In the genomic region with DNA sequence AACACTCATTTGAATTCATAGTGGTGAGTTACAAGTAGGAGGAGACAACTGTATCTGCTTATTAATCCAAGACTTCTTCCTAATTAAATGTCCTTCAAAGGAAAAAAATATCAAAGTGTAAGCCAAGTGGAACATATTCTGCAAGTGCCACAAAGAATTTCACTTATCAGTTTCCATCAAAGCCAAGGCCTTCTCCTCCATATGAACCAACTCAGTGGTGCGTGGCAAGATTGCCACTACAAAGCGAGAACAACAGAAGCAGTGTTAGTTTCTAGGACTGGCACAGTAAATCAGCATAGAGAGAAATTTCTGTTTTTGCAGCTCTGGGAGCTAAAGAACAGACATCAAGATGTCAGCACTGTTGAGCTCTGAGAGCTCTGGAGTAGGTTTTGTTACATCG, we compare ENCODE assay signal across 25 mouse cellular contexts. TPM values are rescaled to one million over a fixed set of nuclear protein-coding genes. Genes with fewer than 3 reads are reported as not detected.
DNase-seq lines count a peak whose midpoint lies in the region; ATAC-seq and TF ChIP-seq lines count a peak whose summit lies in the region.
"Had no signal": no experiment of that assay in that cellular context is flagged by ENCODE, and none has a peak within 500 bp of the region (broad histone marks: within the 10 kb centered on the region; RNA-seq: fewer than 3 reads in every experiment).

No protein-coding gene starts in this region.

- H3K27me3 ChIP-seq in forebrain, embryonic 14.5 days (replicated peaks; ENCODE audit: control insufficient read depth, insufficient read depth, low read length): no peaks in the 10 kb centered on the region
- no peaks in the 10 kb centered on the region for H3K27me3 ChIP-seq in forebrain, postnatal 0 days (ENCODE audit: insufficient read depth, low read length)
- no peaks in the 10 kb centered on the region for H3K27me3 ChIP-seq in kidney, postnatal 0 days (ENCODE audit: insufficient read depth, low read length)
- no peaks in the 10 kb centered on the region for H3K27me3 ChIP-seq in kidney, embryonic 16.5 days (ENCODE audit: insufficient read depth, low read length)
- H3K27me3 ChIP-seq: embryonic facial prominence, embryonic 13.5 days; forebrain, embryonic 12.5 days; hindbrain, embryonic 15.5 days; intestine, embryonic 15.5 days; Patski had no signal

- peak; percentile 17 for DNase-seq in forebrain, embryonic 14.5 days (ENCODE audit: low spot score)
- DNase-seq in forebrain, postnatal 0 days: no peak
- peak; percentile 35 for DNase-seq in kidney, postnatal 0 days (ENCODE audit: low spot score)
- peak; percentile 63 for DNase-seq in retina, postnatal 1 day
- DNase-seq in retina, embryonic 14.5 days (ENCODE audit: low spot score): no peak
- DNase-seq: adrenal gland, postnatal 10 days; adrenal gland, postnatal 36 days; cerebellum, adult 11 months; cerebellum, adult 2 months; cerebellum, adult 9-11 months; cerebellum, postnatal 25 days; embryo, embryonic 11 days; gastrocnemius, adult 2 months; gastrocnemius, postnatal 14 days; heart, adult 11 months had no signal

- H3K36me3 ChIP-seq in forebrain, embryonic 14.5 days (ENCODE audit: control insufficient read depth, insufficient read depth, low read length): no peaks in the 10 kb centered on the region
- no peaks in the 10 kb centered on the region for H3K36me3 ChIP-seq in forebrain, postnatal 0 days (ENCODE audit: insufficient read depth)
- 0 out of 2 replicates have a peak, but pooled peaks cover 3% of the 10 kb centered on the region for H3K36me3 ChIP-seq in kidney, postnatal 0 days (ENCODE audit: insufficient read depth, low read length)
- H3K36me3 ChIP-seq in kidney, embryonic 16.5 days (ENCODE audit: insufficient read depth, low read length): peaks cover 6% of the 10 kb centered on the region; the same call in 1 of the 2 replicates
- H3K36me3 ChIP-seq: hindbrain, embryonic 15.5 days; intestine, embryonic 15.5 days had no signal

- no peak overlapping the region for H3K9ac ChIP-seq in forebrain, embryonic 14.5 days (ENCODE audit: low read length)
- H3K9ac ChIP-seq in forebrain, postnatal 0 days: no peak overlapping the region
- H3K9ac ChIP-seq in kidney, postnatal 0 days (ENCODE audit: low read depth, low read length): no peak overlapping the region
- H3K9ac ChIP-seq in kidney, embryonic 16.5 days (replicated peaks; ENCODE audit: low read length): no peak overlapping the region
- H3K9ac ChIP-seq: embryonic facial prominence, embryonic 13.5 days; forebrain, embryonic 12.5 days; hindbrain, embryonic 15.5 days; intestine, embryonic 15.5 days had no signal

- H3K4me3 ChIP-seq in forebrain, embryonic 14.5 days (ENCODE audit: low read depth, low read length): no peak overlapping the region
- no peak overlapping the region for H3K4me3 ChIP-seq in forebrain, postnatal 0 days (ENCODE audit: low read depth, low read length)
- H3K4me3 ChIP-seq in kidney, postnatal 0 days (replicated peaks; ENCODE audit: low read depth, low read length): no peak overlapping the region
- H3K4me3 ChIP-seq in kidney, embryonic 16.5 days (ENCODE audit: low read length): no peak overlapping the region
- H3K4me3 ChIP-seq: embryonic facial prominence, embryonic 10.5 days; embryonic facial prominence, embryonic 13.5 days; erythroblast, embryonic 14.5 days; forebrain, embryonic 12.5 days; gastrocnemius, adult 2 months; hindbrain, embryonic 15.5 days; intestine, embryonic 15.5 days had no signal

- H3K4me2 ChIP-seq in forebrain, embryonic 14.5 days (ENCODE audit: low read length): no peak overlapping the region
- no peak overlapping the region for H3K4me2 ChIP-seq in forebrain, postnatal 0 days (ENCODE audit: low read depth)
- no peak overlapping the region for H3K4me2 ChIP-seq in kidney, postnatal 0 days (ENCODE audit: low read length)
- H3K4me2 ChIP-seq in kidney, embryonic 16.5 days (replicated peaks; ENCODE audit: low read depth, low read length): no peak overlapping the region
- H3K4me2 ChIP-seq: embryonic facial prominence, embryonic 13.5 days; forebrain, embryonic 12.5 days; heart, embryonic 11.5 days; hindbrain, embryonic 15.5 days; intestine, embryonic 15.5 days had no signal

- WGBS in forebrain, embryonic 14.5 days: 71% methylated on average over 3 of the region's 3 CpGs
- 48% methylated on average over 3 of the region's 3 CpGs for WGBS in forebrain, postnatal 0 days
- 62% methylated on average over 3 of the region's 3 CpGs for WGBS in kidney, postnatal 0 days
- 61% methylated on average over 3 of the region's 3 CpGs for WGBS in kidney, embryonic 16.5 days

- H3K4me1 ChIP-seq in forebrain, embryonic 14.5 days (ENCODE audit: control insufficient read depth, insufficient read depth, low read length): no peaks in the 10 kb centered on the region
- H3K4me1 ChIP-seq in forebrain, postnatal 0 days (ENCODE audit: insufficient read depth): peaks cover 5% of the 10 kb centered on the region; the same call in 1 of the 2 replicates
- no peaks in the 10 kb centered on the region for H3K4me1 ChIP-seq in kidney, postnatal 0 days (replicated peaks; ENCODE audit: insufficient read depth, low read length)
- H3K4me1 ChIP-seq in kidney, embryonic 16.5 days (ENCODE audit: insufficient read depth, low read length): no peaks in the 10 kb centered on the region
- H3K4me1 ChIP-seq: embryonic facial prominence, embryonic 10.5 days; embryonic facial prominence, embryonic 13.5 days; forebrain, embryonic 12.5 days; intestine, embryonic 15.5 days had no signal

- no peak for TF ChIP-seq CTCF in forebrain, postnatal 0 days (IDR thresholded peaks at IDR 0.05; ENCODE audit: low read depth)
- no peak for TF ChIP-seq CTCF in kidney, postnatal 0 days (IDR thresholded peaks at IDR 0.05; ENCODE audit: low read depth)

- ATAC-seq in forebrain, embryonic 14.5 days: no peak
- no peak; the same call in 1 of the 2 replicates for ATAC-seq in forebrain, postnatal 0 days
- no peak for ATAC-seq in kidney, postnatal 0 days (replicated peaks; ENCODE audit: low FRiP score, low read depth)
- no peak for ATAC-seq in kidney, embryonic 16.5 days (ENCODE audit: low FRiP score, low TSS enrichment)
- ATAC-seq: forebrain, embryonic 16.5 days; intestine, embryonic 15.5 days had no signal

- H3K9me3 ChIP-seq in forebrain, embryonic 14.5 days (replicated peaks; ENCODE audit: control insufficient read depth, low read length): no peaks in the 10 kb centered on the region
- no peaks in the 10 kb centered on the region for H3K9me3 ChIP-seq in forebrain, postnatal 0 days (ENCODE audit: low read length)
- no peaks in the 10 kb centered on the region for H3K9me3 ChIP-seq in kidney, postnatal 0 days (replicated peaks; ENCODE audit: low read length)
- H3K9me3 ChIP-seq in kidney, embryonic 16.5 days (ENCODE audit: low read length): no peaks in the 10 kb centered on the region
- H3K9me3 ChIP-seq: embryonic facial prominence, embryonic 13.5 days; forebrain, embryonic 12.5 days; hindbrain, embryonic 15.5 days; intestine, embryonic 15.5 days had no signal

- no peak overlapping the region for H3K27ac ChIP-seq in forebrain, embryonic 14.5 days (ENCODE audit: low read depth, low read length)
- H3K27ac ChIP-seq in forebrain, postnatal 0 days (ENCODE audit: low read depth, low read length): no peak overlapping the region
- H3K27ac ChIP-seq in kidney, postnatal 0 days: no peak overlapping the region
- no peak overlapping the region for H3K27ac ChIP-seq in kidney, embryonic 16.5 days (ENCODE audit: low read length)
- H3K27ac ChIP-seq: embryonic facial prominence, embryonic 10.5 days; embryonic facial prominence, embryonic 13.5 days; forebrain, embryonic 12.5 days; gastrocnemius, adult 2 months; hindbrain, embryonic 15.5 days; intestine, embryonic 15.5 days had no signal

RNA-seq across cellular contexts. Expression of gene Stxbp5, which starts 41.4 kb away (rescaled TPM):
- polyA plus RNA-seq in forebrain, embryonic 14.5 days (2014; fragmentation: Nextera tagmentation; extraction: Ambion mirVana): 5.8 and 8.0 TPM in 2 replicates
- 38.2 and 46.0 TPM in 2 replicates for total RNA-seq in forebrain, postnatal 0 days (2014; rRNA removed)
- polyA plus RNA-seq in forebrain, postnatal 0 days (2015; fragmentation: Nextera tagmentation; extraction: Ambion mirVana): 4.4 and 6.3 TPM in 2 replicates
- polyA plus RNA-seq in kidney, postnatal 0 days (2015; fragmentation: Nextera tagmentation; extraction: Ambion mirVana): 2.9 and 3.4 TPM in 2 replicates
- 3.6 TPM in 2 replicates for polyA plus RNA-seq in kidney, embryonic 16.5 days (2015; fragmentation: Nextera tagmentation; extraction: Ambion mirVana)

Comparison
In these comparisons a context has a peak if more than half of its experiments do, and no peak if none do; other contexts are left out.
1. DNase-seq: peak in forebrain, embryonic 14.5 days (single experiment), kidney, postnatal 0 days (single experiment) and retina, postnatal 1 day (single experiment); none in forebrain, postnatal 0 days (single experiment) and retina, embryonic 14.5 days (single experiment).